Mouse (Mus musculus) cerebellum, adult 8-10 months (tissue): ENCODE measurements around the gene Ggn.
"Not testable (repeated sequence)": the region's sequence is repeated elsewhere in the genome, so short reads cannot be mapped to it uniquely, and the experiment has no call there.

Source experiments
- DNase-seq: peaks from one replicate; pipeline ENCODE4 v3.0.0; 2022

Ggn gene

GRCm38 (mm10) chr7:29170066-29170754 lies at the start of gene Ggn, which contains the start of gene Spred3:
Ggn (plus strand) TSS chr7:29170210.
Spred3 (minus strand) TSS chr7:29170411.
- DNase-seq: peak; percentile 64

- no peak for DNase-seq
Observed at GRCm38 (mm10) chr7:29122821-29123220, 47.2 kb upstream of the Ggn start.

- DNase-seq: no peak
Observed at GRCm38 (mm10) chr7:29123531-29124358, 46.3 kb upstream of the Ggn start.

- no peak for DNase-seq
Observed at GRCm38 (mm10) chr7:29124970-29125369, 45.0 kb upstream of the Ggn start, which contains the start of gene Ryr1. Ryr1 (minus strand) TSS chr7:29125179.

GRCm38 (mm10) chr7:29126173-29126915 lies 43.7 kb upstream of the Ggn start:
- DNase-seq: peak; percentile 38

- no peak for DNase-seq
Observed at GRCm38 (mm10) chr7:29128725-29129124, 41.3 kb upstream of the Ggn start.

GRCm38 (mm10) chr7:29134230-29134629 lies 35.8 kb upstream of the Ggn start:
- no peak for DNase-seq

- no peak for DNase-seq
Observed at GRCm38 (mm10) chr7:29134693-29135386, 35.2 kb upstream of the Ggn start, which contains the start of gene Rasgrp4. Rasgrp4 (plus strand) TSS chr7:29134851.

- no peak for DNase-seq
Observed at GRCm38 (mm10) chr7:29137429-29137828, 32.6 kb upstream of the Ggn start.

- not testable (repeated sequence) for DNase-seq
Observed at GRCm38 (mm10) chr7:29139237-29139636, 30.8 kb upstream of the Ggn start.

- no peak for DNase-seq
Observed at GRCm38 (mm10) chr7:29141416-29141815, 28.6 kb upstream of the Ggn start.

- DNase-seq: no peak
Observed at GRCm38 (mm10) chr7:29144006-29144405, 26.0 kb upstream of the Ggn start.

GRCm38 (mm10) chr7:29146625-29147367 lies 23.2 kb upstream of the Ggn start:
- DNase-seq: no peak

GRCm38 (mm10) chr7:29148771-29149170 lies 21.2 kb upstream of the Ggn start:
- no peak for DNase-seq

- no peak for DNase-seq
Observed at GRCm38 (mm10) chr7:29151486-29151885, 18.5 kb upstream of the Ggn start.

- no peak for DNase-seq
Observed at GRCm38 (mm10) chr7:29154018-29154720, 15.8 kb upstream of the Ggn start.

GRCm38 (mm10) chr7:29155196-29155837 lies 14.7 kb upstream of the Ggn start:
- DNase-seq: peak; percentile 92

GRCm38 (mm10) chr7:29155838-29156782 lies 13.9 kb upstream of the Ggn start, which contains the start of gene Fam98c:
Fam98c (minus strand) TSS chr7:29156234.
- DNase-seq: peak; percentile 89

- DNase-seq: no peak
Observed at GRCm38 (mm10) chr7:29158264-29158663, 11.7 kb upstream of the Ggn start.
